Mouse (Mus musculus) neural tube, embryonic 14.5 days (tissue): ENCODE data around the gene Plekha6. TPM values are rescaled to one million over a fixed set of nuclear protein-coding genes. Genes with fewer than 3 reads are reported as not detected.

Experiments
- ATAC-seq: fragments of 200-750 bp; cut with Nextera tagmentation; 2 replicates; pipeline ENCODE4 v1.8.0; 2017; ENCODE audit warnings: low read depth, mild to moderate bottlenecking, moderate TSS enrichment, moderate library complexity
- H3K27ac ChIP-seq: fragments of 300-500 bp; sonication (generic); 2 replicates; pipeline ENCODE4 v1.5.1; 2014; ENCODE audit warnings: low read depth, mild to moderate bottlenecking, control low read depth, low read length, moderate library complexity, mixed read lengths
- H3K27me3 ChIP-seq: fragments of 300-500 bp; sonication (generic); 2 replicates; pipeline ENCODE4 v1.6.1; 2014; ENCODE audit warnings: low read length; ENCODE audit not compliant: control insufficient read depth, insufficient read depth
- H3K36me3 ChIP-seq: fragments of 300-500 bp; sonication (generic); 2 replicates; pipeline ENCODE4 v1.6.1; 2014; ENCODE audit warnings: low read length, mixed read lengths; ENCODE audit not compliant: control insufficient read depth, insufficient read depth
- H3K4me1 ChIP-seq: fragments of 300-500 bp; sonication (generic); 2 replicates; pipeline ENCODE4 v1.6.1; 2014; ENCODE audit warnings: low read length; ENCODE audit not compliant: control insufficient read depth, insufficient read depth
- H3K4me2 ChIP-seq: fragments of 300-500 bp; sonication (generic); 2 replicates; pipeline ENCODE4 v1.6.1; 2014; ENCODE audit warnings: mild to moderate bottlenecking, low read depth, low read length, control low read depth
- H3K4me3 ChIP-seq: fragments of 300-500 bp; sonication (generic); 2 replicates; pipeline ENCODE4 v1.5.1; 2014; ENCODE audit warnings: low read depth, low read length, control low read depth, mixed read lengths
- H3K9ac ChIP-seq: fragments of 300-500 bp; sonication (generic); replicated peaks from 2 replicates; pipeline ENCODE4 v1.6.1; 2014; ENCODE audit warnings: low read depth, mild to moderate bottlenecking, control low read depth, low read length, mixed read lengths
- H3K9me3 ChIP-seq: fragments of 300-500 bp; sonication (generic); 2 replicates; pipeline ENCODE4 v1.6.1; 2016; ENCODE audit warnings: low read length; ENCODE audit not compliant: control insufficient read depth
- WGBS: fragments of 180-500 bp; shearing (Covaris S2); extraction: QIAGEN DNeasy Blood & Tissue Kit; methylation state at CpG from one replicate; pipeline ENCODE4 v1.1.7; 2014; 5-methylcytosine and 5-hydroxymethylcytosine counted together
- polyA plus RNA-seq: library from polyadenylated mRNA; unstranded; fragments of >200 nt; fragmentation: Nextera tagmentation; extraction: Ambion mirVana; gene quantifications from 2 replicates; pipeline ENCODE4 v1.2.1, GENCODE M21; 2014

Gene Plekha6
- polyA plus RNA-seq, 1 experiment from 2014 or later: 27.9 TPM

DNA sequence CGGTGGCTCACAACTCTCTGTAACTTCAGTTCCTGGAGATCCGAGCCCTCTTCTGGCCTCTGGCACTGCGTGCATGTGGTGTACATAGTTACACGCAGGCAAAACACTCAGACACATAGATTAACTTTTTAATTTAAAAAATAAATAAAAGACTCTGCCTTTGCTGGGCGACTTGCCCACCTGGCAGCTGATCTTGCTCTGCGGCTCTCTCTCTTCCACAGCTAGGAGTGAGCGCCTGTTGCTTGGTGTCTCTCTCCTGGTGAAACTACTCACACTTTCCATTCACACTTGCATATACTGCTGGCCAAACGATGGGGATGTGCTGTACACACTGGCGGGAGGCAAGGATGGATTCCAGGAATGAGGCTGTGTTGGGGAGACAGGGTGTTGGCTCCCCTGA, 182.5 kb downstream of the Plekha6 start:
- H3K9ac ChIP-seq: no peak overlapping the region
- H3K36me3 ChIP-seq: no peaks in the 10 kb centered on the region
- no peaks in the 10 kb centered on the region for H3K27me3 ChIP-seq
- H3K27ac ChIP-seq: no peak overlapping the region
- no peak overlapping the region for H3K4me2 ChIP-seq
- H3K4me3 ChIP-seq: no peak overlapping the region
- WGBS: 86% methylated on average over 9 of the region's 9 CpGs
- 0 out of 2 replicates have a peak, but pooled peaks cover 4% of the 10 kb centered on the region for H3K4me1 ChIP-seq
- no peak for ATAC-seq
- no peaks in the 10 kb centered on the region for H3K9me3 ChIP-seq

DNA sequence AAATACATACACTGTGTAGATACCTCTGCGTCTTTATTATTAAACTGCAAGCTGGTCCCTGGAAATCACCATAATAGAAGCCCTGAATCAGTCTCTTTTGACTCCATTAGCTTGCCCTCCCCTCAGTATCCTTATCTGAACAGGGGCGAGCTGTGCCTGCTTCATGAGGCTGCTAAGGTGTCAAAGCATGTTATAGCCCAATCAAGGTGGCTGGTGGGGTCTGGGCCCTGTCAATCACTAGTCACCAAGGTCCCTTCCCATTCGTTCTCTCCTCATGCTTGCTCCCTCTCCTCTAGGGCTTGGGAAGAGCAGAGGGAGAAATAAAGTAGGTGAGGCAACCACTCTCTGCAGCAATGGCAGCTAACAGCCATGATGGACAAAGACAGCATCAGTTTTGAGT, 183.2 kb downstream of the Plekha6 start:
- ATAC-seq: no peak
- H3K9ac ChIP-seq: no peak overlapping the region
- H3K4me3 ChIP-seq: no peak overlapping the region
- 0 out of 2 replicates have a peak, but pooled peaks cover 4% of the 10 kb centered on the region for H3K4me1 ChIP-seq
- no peaks in the 10 kb centered on the region for H3K36me3 ChIP-seq
- H3K9me3 ChIP-seq: no peaks in the 10 kb centered on the region
- WGBS: 77% methylated on average over 3 of the region's 3 CpGs
- no peak overlapping the region for H3K27ac ChIP-seq
- H3K4me2 ChIP-seq: no peak overlapping the region
- no peaks in the 10 kb centered on the region for H3K27me3 ChIP-seq

DNA sequence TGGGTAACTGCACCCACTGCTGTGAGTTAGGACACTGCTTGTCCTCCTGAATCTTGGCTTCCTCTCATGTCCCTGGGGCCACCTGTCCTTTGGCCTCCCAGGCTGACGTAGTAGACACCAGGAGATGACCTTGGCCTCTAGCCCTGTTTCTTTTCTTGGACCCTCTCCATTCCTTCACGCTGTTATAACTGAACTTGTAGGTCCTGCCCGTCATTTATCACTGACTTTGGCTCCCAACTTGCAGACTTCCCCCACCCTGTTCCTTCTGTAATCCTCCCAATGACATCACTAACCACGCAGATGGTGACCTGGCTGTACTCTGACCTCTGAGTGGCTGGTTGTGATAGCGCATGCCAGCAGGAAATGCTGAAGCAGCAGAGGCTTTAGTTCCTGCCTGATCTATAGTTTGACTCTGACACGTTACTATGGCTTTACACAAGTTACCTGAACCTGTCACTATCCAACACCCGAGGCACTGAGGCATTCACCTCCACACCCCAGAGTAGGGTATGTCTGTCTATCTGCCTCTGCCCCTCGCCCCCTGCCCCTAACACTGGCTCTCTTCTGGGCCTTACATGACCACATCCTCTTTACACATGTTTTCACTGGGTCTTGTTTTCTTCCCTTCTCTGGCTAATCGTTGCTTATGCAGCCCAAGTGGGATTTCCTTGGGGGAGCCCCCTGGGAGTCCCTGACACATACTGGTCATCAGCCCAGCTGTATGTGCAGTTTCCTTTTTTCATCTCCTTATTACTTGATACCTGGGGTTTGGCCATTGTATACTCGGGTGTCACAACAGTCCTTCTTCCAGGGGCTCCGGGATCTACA, 183.9 kb downstream of the Plekha6 start:
- H3K27ac ChIP-seq: no peak overlapping the region
- no peak overlapping the region for H3K4me3 ChIP-seq
- ATAC-seq: no peak
- H3K4me1 ChIP-seq: 0 out of 2 replicates have a peak, but pooled peaks cover 4% of the 10 kb centered on the region
- no peaks in the 10 kb centered on the region for H3K36me3 ChIP-seq
- H3K27me3 ChIP-seq: no peaks in the 10 kb centered on the region
- WGBS: 78% methylated on average over 11 of the region's 11 CpGs
- H3K9me3 ChIP-seq: no peaks in the 10 kb centered on the region
- H3K9ac ChIP-seq: no peak overlapping the region
- H3K4me2 ChIP-seq: no peak overlapping the region

DNA sequence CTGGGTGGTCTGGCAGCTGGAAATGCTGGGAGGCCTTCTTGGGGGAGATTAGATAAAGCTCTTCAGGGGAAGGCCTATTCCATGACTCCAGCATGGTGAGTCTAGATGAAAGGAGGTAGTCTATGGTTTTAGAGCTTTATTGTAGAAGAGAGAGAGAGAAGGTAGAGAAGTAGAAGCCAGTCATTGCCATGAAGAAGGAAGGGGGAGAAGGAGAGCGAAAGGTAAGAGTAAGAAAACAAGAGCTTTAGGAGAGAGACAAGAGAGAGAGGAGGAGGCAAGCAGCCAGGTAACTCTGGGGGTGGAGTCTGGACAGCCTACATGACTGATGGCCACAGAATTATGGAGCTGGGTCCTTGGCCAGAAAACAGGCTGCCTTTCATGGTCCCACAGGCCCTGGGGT, 186.2 kb downstream of the Plekha6 start, which contains the start of gene Ren1:
TSS of gene Ren1 (plus strand) at position 301 of the 400 bp plus-strand sequence.
- no peak for ATAC-seq
- WGBS: 100% methylated on average over 1 of the region's 1 CpGs
- no peak within 1 kb of the TSS for H3K27ac ChIP-seq

DNA sequence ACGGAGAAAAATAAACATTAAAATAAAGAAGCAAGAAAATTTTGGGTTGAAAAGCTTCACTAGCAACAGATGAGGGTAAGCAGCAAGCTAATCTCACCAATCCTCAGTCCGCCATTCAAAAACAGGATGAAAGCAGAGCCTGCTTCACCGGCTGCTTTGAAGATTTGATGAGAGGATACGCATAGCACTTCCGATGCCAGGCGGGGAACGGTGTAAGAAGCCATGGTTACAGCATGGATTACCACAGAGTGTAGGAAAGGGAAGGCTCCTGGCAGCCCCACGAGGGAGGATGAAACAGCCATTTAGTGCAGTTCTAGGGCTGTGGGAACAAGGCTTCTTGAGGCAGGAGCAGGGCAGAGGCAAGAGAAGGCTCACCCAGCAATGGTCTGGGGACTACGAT, 187.8 kb downstream of the Plekha6 start:
- Histone ChIP-seq H3K4me2 (no peak overlapping the region), H3K27me3 (no peaks in the 10 kb centered on the region), H3K36me3 (no peaks in the 10 kb centered on the region), H3K27ac (no peak overlapping the region), H3K9me3 (no peaks in the 10 kb centered on the region), H3K4me3 (no peak overlapping the region), H3K4me1 (0 out of 2 replicates have a peak, but pooled peaks cover 4% of the 10 kb centered on the region), H3K9ac (no peak overlapping the region)
- ATAC-seq: no peak
- 58% methylated on average over 9 of the region's 9 CpGs for WGBS

More for the DNA sequence above, 186.2 kb downstream of the Plekha6 start, which contains the start of gene Ren1:
- Histone ChIP-seq H3K4me1 (0 out of 2 replicates have a peak, but pooled peaks cover 4% of the 10 kb centered on the region), H3K4me3 (no peak within 1 kb of the TSS), H3K4me2 (no peak within 1 kb of the TSS), H3K9ac (no peak within 1 kb of the TSS), H3K9me3 (no peaks in the 10 kb centered on the region), H3K36me3 (no peaks in the 10 kb centered on the region), H3K27me3 (no peaks in the 10 kb centered on the region)

Other genes starting within 250 kb of the Plekha6 start
- gene Mdm4, start 133.6 kb upstream of the Plekha6 start, polyA plus RNA-seq: 50.9 and 78.8 TPM in 2 replicates
- gene Pik3c2b, start 118.5 kb upstream of the Plekha6 start, polyA plus RNA-seq: 14.2 and 17.2 TPM in 2 replicates
- 25.9 and 37.1 TPM in 2 replicates for gene Ppp1r15b, start 33.1 kb upstream of the Plekha6 start, polyA plus RNA-seq
- gene Golt1a, start 145.6 kb downstream of the Plekha6 start, polyA plus RNA-seq: not detected in 2 replicates
- not detected in 2 replicates for gene Kiss1, start 157.7 kb downstream of the Plekha6 start, polyA plus RNA-seq
- gene Ren1, start 186.3 kb downstream of the Plekha6 start, polyA plus RNA-seq: 0.39 and 0.83 TPM in 2 replicates
- 15.4 and 21.6 TPM in 2 replicates for gene Etnk2, start 199.4 kb downstream of the Plekha6 start, polyA plus RNA-seq